Mouse (Mus musculus) hindbrain, embryonic 16.5 days (tissue): ENCODE measurements around the gene Gm49711. TPM values are rescaled to one million over a fixed set of nuclear protein-coding genes. Genes with fewer than 3 reads are reported as not detected.

Experiments
- ATAC-seq: fragments of 200-750 bp; cut with Nextera tagmentation; 2 replicates; pipeline ENCODE4 v1.8.0; 2017; ENCODE audit warnings: moderate TSS enrichment, moderate library complexity
- H3K27ac ChIP-seq: fragments of 300-500 bp; sonication (generic); 2 replicates; pipeline ENCODE4 v1.5.1; 2014; ENCODE audit warnings: low read depth, mild to moderate bottlenecking, control low read depth, low read length, moderate library complexity
- H3K27me3 ChIP-seq: fragments of 300-500 bp; sonication (generic); replicated peaks from 2 replicates; pipeline ENCODE4 v1.6.1; 2014; ENCODE audit warnings: low read length; ENCODE audit not compliant: control insufficient read depth, insufficient read depth
- H3K36me3 ChIP-seq: fragments of 300-500 bp; sonication (generic); 2 replicates; pipeline ENCODE4 v1.6.1; 2014; ENCODE audit warnings: mild to moderate bottlenecking, low read length, moderate library complexity, mixed read lengths; ENCODE audit not compliant: control insufficient read depth, insufficient read depth
- H3K4me1 ChIP-seq: fragments of 300-500 bp; sonication (generic); 2 replicates; pipeline ENCODE4 v1.6.1; 2014; ENCODE audit warnings: low read depth, low read length; ENCODE audit not compliant: control insufficient read depth, insufficient read depth
- H3K4me2 ChIP-seq: fragments of 300-500 bp; sonication (generic); 2 replicates; pipeline ENCODE4 v1.6.1; 2014; ENCODE audit warnings: mild to moderate bottlenecking, low read length, control low read depth, moderate library complexity
- H3K4me3 ChIP-seq: fragments of 300-500 bp; sonication (generic); 2 replicates; pipeline ENCODE4 v1.5.1; 2014; ENCODE audit warnings: mild to moderate bottlenecking, low read length, control low read depth, moderate library complexity
- H3K9ac ChIP-seq: fragments of 300-500 bp; sonication (generic); 2 replicates; pipeline ENCODE4 v1.6.1; 2014; ENCODE audit warnings: low read depth, mild to moderate bottlenecking, control low read depth, low read length, moderate library complexity
- H3K9me3 ChIP-seq: fragments of 300-500 bp; sonication (generic); 2 replicates; pipeline ENCODE4 v1.6.1; 2014; ENCODE audit warnings: mild to moderate bottlenecking, low read length, moderate library complexity; ENCODE audit not compliant: control insufficient read depth
- WGBS: fragments of 180-500 bp; shearing (Covaris S2); extraction: QIAGEN DNeasy Blood & Tissue Kit; methylation state at CpG from one replicate; pipeline ENCODE4 v1.1.7; 2014; 5-methylcytosine and 5-hydroxymethylcytosine counted together
- polyA plus RNA-seq: library from polyadenylated mRNA; unstranded; fragments of >200 nt; fragmentation: Nextera tagmentation; extraction: Ambion mirVana; gene quantifications from 2 replicates; pipeline ENCODE4 v1.2.1, GENCODE M21; 2015

Gm49711 gene
- polyA plus RNA-seq = 0.38 and 0.42 TPM in 2 replicates

GRCm38 (mm10) chr16:92057852-92058643 lies at the start of gene Gm49711, which contains the start of the genes Mrps6 and Slc5a3:
Gene Gm49711 (plus strand): TSS chr16:92058316.
Gene Mrps6 (plus strand): TSS chr16:92058270.
Gene Slc5a3 (plus strand): TSS chr16:92058322.
- Histone ChIP-seq H3K27me3 (no peaks in the 10 kb centered on the region), H3K4me3 (peak within 1 kb of the TSS; percentile 98), H3K9ac (peak within 1 kb of the TSS; percentile 94), H3K27ac (peak within 1 kb of the TSS; percentile 95), H3K4me1 (peaks cover 29% of the 10 kb centered on the region), H3K9me3 (no peaks in the 10 kb centered on the region), H3K36me3 (peaks cover 8% of the 10 kb centered on the region), H3K4me2 (peak within 1 kb of the TSS; percentile 89)
- ATAC-seq = peak; percentile 96
- whole genome bisulfite sequencing = under 1% methylated on average over 72 of the region's 99 CpGs

GRCm38 (mm10) chr16:92009586-92009985 lies 48.5 kb upstream of the Gm49711 start:
- Histone ChIP-seq H3K4me3 (no peak overlapping the region), H3K9ac (no peak overlapping the region), H3K4me1 (no peaks in the 10 kb centered on the region), H3K4me2 (no peak overlapping the region), H3K27ac (no peak overlapping the region), H3K9me3 (0 out of 2 replicates have a peak, but pooled peaks cover 3% of the 10 kb centered on the region), H3K36me3 (no peaks in the 10 kb centered on the region), H3K27me3 (no peaks in the 10 kb centered on the region)
- WGBS = 87% methylated on average over 2 of the region's 2 CpGs
- ATAC-seq = no peak

GRCm38 (mm10) chr16:92016792-92017191 lies 41.3 kb upstream of the Gm49711 start:
- H3K4me3 ChIP-seq = no peak overlapping the region
- H3K4me2 ChIP-seq = no peak overlapping the region
- ATAC-seq = no peak
- no peaks in the 10 kb centered on the region for H3K36me3 ChIP-seq
- H3K4me1 ChIP-seq = peaks cover 5% of the 10 kb centered on the region
- no peak overlapping the region for H3K27ac ChIP-seq
- H3K27me3 ChIP-seq = no peaks in the 10 kb centered on the region
- WGBS = 88% methylated on average over 8 of the region's 8 CpGs
- H3K9me3 ChIP-seq = no peaks in the 10 kb centered on the region
- H3K9ac ChIP-seq = no peak overlapping the region

GRCm38 (mm10) chr16:92019141-92020118 lies 38.7 kb upstream of the Gm49711 start:
- peak overlapping the region; percentile 43 for H3K4me3 ChIP-seq
- H3K27me3 ChIP-seq = no peaks in the 10 kb centered on the region
- H3K27ac ChIP-seq = peak overlapping the region; percentile 68
- peak; percentile 80 for ATAC-seq
- H3K9me3 ChIP-seq = no peaks in the 10 kb centered on the region
- H3K4me1 ChIP-seq = peaks cover 5% of the 10 kb centered on the region
- H3K36me3 ChIP-seq = no peaks in the 10 kb centered on the region
- 6% methylated on average over 26 of the region's 26 CpGs for WGBS
- H3K4me2 ChIP-seq = peak overlapping the region; percentile 79
- peak overlapping the region; percentile 65 for H3K9ac ChIP-seq

- 84% methylated on average over 12 of the region's 12 CpGs for WGBS
- Histone ChIP-seq H3K27me3 (no peaks in the 10 kb centered on the region), H3K4me1 (peaks cover 5% of the 10 kb centered on the region), H3K9me3 (no peaks in the 10 kb centered on the region), H3K4me2 (no peak overlapping the region), H3K4me3 (no peak overlapping the region), H3K9ac (no peak overlapping the region), H3K27ac (no peak overlapping the region), H3K36me3 (no peaks in the 10 kb centered on the region)
- ATAC-seq = no peak
Observed at GRCm38 (mm10) chr16:92021656-92022400, 36.3 kb upstream of the Gm49711 start.

- no peak overlapping the region for H3K27ac ChIP-seq
- no peak overlapping the region for H3K4me3 ChIP-seq
- no peak overlapping the region for H3K9ac ChIP-seq
- WGBS = 70% methylated on average over 20 of the region's 20 CpGs
- ATAC-seq = no peak
- H3K4me1 ChIP-seq = peaks cover 5% of the 10 kb centered on the region
- H3K4me2 ChIP-seq = no peak overlapping the region
- no peaks in the 10 kb centered on the region for H3K9me3 ChIP-seq
- no peaks in the 10 kb centered on the region for H3K36me3 ChIP-seq
- H3K27me3 ChIP-seq = no peaks in the 10 kb centered on the region
Observed at GRCm38 (mm10) chr16:92022494-92023283, 35.4 kb upstream of the Gm49711 start.

- no peak for ATAC-seq
- Histone ChIP-seq H3K9me3 (0 out of 2 replicates have a peak, but pooled peaks cover 2% of the 10 kb centered on the region), H3K27me3 (no peaks in the 10 kb centered on the region), H3K27ac (no peak overlapping the region), H3K4me2 (no peak overlapping the region), H3K36me3 (no peaks in the 10 kb centered on the region), H3K9ac (no peak overlapping the region), H3K4me1 (no peaks in the 10 kb centered on the region), H3K4me3 (no peak overlapping the region)
- 81% methylated on average over 3 of the region's 3 CpGs for WGBS
Observed at GRCm38 (mm10) chr16:92033286-92033685, 24.8 kb upstream of the Gm49711 start.

- Histone ChIP-seq H3K36me3 (no peaks in the 10 kb centered on the region), H3K4me1 (no peaks in the 10 kb centered on the region), H3K27ac (no peak overlapping the region), H3K4me3 (no peak overlapping the region), H3K9ac (no peak overlapping the region), H3K9me3 (0 out of 2 replicates have a peak, but pooled peaks cover 2% of the 10 kb centered on the region), H3K27me3 (no peaks in the 10 kb centered on the region), H3K4me2 (no peak overlapping the region)
- ATAC-seq = no peak
- whole genome bisulfite sequencing = 80% methylated on average over 5 of the region's 5 CpGs
Observed at GRCm38 (mm10) chr16:92034676-92035075, 23.4 kb upstream of the Gm49711 start.
